Mouse (Mus musculus): ENCODE measurements around the gene Hipk4. TPM values are rescaled to one million over a fixed set of nuclear protein-coding genes. Genes with fewer than 3 reads are reported as not detected.

Hipk4 gene
- total RNA-seq (2021) = 0.88 TPM in 1 of 2 replicates, not detected in the other
- long read RNA-seq, partial matches to known transcripts = 0 of 2 reads
- long read RNA-seq, other reads (novel, unspliced or antisense) = 1 of 2 reads

DNA sequence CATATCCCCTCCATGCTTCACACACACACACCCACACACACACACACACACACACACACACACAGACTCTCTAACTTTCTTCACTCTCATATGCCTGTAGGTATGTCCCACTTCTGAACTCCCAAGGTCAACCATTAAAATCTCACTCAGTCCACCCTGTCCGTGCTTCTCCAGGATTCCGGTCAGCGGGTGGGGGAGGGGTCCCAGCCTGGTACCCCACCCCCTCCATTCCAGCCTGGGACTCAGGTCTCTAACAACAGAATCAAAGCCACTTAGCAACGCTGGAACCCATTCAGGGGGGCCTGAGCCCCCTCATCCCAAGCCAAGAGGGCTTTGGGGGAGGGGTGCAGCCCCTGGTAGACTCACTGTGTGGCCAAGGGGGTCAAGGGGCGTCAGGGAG, at the start of gene Hipk4:
Gene Hipk4 (plus strand): TSS at position 301 of the 400 bp plus-strand sequence.
- no peak for DNase-seq

DNA sequence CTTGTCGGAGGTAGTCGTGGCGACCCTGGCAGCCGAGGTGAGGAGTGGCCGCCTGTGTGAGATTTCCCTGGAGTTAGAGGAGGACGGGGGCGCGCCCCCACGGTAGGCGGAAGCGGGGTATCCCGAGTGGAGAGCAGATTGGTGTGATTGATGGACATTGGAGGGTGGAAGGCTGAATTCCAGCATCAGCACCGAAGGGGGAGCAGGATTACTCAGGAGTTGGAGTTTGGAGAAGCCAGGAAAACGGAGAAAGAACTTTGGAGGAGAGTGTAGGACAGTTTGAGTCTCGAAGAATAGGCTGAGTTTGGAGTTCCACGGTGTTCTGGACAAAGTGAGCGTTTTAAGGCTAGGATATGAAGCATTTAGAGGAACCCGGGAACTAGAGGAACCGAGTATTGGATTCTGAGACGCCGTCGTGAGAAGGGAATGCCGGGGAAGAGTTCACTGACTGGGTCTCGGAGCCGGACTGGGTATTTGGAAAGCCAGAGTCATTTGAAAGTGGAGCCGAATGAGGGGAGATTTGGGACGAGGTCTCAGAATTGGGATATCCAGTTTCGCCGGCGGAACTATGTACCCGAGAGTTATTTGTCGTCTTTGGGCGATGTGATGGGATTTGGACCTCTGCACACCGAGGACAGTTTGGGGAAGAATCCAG, 49.1 kb upstream of the Hipk4 start:
- DNase-seq = no peak

DNA sequence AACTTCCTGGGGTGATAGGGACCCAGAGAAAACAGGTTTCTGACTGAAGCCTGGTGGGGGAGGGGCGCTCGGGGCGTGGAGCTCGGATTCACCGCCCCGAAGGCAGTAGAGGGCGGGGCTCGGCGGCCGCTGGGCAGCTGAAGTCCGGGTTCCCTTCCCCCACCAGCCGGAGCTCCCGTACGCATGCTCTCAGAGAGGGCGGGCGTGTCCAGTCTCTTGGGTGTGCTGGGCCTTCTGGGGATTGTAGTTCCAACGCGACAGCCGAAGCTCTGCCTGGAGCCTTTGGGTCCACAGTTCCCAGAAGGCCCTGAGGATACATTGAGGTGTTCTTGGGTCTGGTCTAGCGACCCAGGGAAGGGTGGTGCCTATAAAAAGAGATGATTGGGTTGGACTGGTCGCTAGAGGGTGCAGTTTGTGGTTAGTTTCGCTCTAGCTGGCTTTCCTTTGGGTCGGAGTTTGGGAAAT, 48.5 kb upstream of the Hipk4 start:
- DNase-seq = peak; percentile 99

DNA sequence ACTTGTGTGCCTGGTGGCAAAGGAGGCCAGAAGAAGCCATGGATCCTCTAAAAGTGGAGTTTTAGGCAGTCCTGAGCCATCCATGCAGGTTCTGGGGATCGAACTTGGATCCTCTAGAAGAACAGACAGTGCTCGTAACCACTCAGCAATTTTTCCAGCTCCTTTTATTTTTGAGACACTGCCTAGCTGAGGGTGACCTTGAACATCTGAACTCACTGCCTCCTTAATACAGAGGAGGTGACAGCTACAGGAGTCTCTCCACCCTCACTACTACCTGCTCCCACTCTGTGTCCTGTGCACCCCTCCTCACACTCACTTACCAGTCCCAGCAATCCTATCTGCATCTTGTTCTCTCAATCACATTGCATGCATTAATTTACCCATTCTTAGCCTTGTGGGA, 47.5 kb upstream of the Hipk4 start:
- DNase-seq = no peak

DNA sequence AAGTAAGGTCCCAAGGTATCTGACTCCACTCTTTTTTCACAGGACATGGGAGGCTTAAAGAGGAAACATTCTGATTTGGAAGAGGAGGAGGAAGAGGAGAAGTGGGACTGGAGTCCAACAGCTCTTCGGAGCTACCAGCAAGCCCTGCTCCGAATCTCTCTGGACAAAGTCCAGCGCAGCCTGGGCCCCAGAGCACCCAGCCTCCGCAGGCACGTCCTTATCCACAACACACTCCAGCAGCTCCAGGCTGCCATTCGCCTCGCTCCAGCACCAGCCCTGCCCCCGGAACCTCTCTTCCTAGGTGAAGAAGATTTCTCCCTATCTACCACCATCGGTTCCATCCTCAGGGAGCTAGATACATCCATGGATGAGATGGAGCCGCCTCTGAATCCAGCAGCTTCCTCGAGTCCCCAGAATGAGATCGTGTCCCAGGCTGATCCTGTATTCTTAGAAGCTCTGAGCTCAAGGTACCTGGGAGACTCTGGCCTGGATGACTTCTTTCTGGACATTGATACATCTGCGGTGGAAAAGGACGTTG, 46.9 kb upstream of the Hipk4 start:
- no peak for DNase-seq

DNA sequence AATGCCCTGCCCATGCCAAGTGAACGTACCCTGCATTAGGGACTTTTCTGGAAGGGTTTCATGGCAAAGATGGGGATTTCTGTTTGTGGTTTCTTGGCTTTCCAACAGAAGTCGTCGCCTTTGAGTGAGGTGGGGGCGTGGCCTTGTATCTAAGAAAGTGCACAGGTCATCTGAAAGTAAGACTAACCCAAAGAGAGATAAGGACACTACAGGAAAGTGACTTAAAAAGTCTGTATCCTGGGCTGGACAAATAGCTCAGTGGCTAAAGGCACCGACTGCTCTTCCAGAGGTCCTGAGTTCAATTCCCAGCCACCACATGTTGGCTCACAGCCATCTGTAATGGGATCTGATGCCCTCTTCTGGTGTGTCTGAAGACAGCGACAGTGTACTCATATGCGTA, 44.5 kb upstream of the Hipk4 start:
- no peak for DNase-seq

DNA sequence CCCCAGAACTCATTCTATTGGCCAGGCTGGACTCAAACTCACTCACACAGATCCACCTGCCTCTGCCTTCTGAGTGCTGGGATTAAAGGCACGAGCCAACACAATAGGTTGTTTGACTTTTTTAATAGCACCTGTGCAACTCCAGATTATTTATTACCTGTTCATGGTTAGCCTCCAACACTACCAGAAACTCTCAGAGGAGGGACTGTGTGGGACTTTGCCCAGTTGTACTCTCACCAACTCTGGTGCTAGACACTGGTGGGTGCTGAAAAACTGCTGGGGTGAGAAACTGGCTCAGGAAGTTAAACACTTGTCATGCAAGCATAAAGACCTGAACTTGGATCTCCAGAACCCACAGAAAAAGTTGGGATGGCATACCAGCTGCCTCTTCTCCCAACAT, 43.3 kb upstream of the Hipk4 start:
- no peak for DNase-seq

DNA sequence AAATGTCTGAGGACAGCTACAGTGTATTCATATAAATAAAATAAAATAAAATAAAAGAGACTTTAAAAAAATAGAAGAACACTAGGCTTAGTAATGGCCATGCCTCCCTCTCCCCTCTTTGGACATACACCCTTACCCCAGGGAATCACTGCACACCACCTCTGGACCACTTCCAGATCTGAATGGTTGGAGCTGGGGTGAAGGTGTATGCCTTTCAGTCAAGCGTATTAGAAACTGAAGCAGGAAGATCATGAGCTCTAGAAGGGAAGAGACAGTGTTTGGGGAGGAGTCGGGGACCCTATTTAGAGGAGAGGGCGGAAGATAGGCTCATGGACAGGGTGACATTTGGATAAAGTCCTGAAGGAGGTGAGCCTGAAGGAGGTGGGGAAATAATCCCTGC, 42.6 kb upstream of the Hipk4 start:
- DNase-seq = no peak

DNA sequence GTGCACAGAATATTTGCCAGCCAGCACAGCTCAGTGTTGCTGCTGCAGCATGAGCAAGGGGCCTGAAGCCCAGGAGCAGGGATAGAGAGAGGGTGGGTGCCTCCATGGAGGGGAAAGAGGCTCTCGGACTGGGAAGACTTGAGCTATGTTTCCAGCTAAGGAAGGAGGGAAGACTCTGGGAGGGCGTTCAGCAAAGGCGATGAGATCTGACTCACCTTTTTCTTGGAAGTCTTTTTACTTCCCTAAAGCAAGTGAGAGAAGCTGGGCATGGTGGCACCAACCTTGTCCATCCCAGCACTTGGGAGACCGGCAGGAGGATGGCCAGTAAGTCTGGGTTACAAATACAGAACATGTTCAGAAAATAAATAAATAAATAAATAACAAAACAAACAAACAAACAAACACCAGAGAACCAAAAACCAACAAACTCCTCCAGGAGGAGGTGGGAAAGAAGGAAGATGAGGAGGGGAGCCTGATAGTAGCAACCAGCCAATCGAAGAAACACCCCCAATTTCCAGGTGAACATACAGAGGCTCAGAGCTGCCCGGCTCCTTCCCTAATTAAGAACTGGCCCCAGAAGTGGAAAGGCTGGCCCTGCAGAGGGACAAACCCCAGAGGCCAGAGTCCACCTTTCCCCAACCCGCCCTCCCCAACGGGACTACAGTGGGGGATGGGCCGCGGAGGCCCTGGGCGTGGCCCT, 42.0 kb upstream of the Hipk4 start:
- no peak for DNase-seq

DNA sequence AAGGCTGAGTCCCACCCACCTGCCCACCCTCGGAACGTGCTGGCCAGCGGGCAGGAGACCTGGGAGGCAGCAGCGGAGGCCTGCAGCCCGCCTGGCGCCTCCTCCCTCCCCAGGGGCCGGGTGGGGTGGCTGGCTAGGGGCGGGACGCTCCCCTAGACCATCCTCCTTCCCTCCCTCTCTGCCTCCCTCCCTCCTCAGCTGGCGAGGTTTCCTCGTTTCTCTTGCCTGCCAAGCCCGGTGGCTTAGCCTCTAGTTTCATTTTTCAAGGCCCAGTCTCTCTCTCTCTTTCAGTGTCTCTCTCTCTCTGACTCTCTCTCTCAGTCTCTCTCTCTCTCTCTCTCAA, 41.5 kb upstream of the Hipk4 start:
- peak; percentile 93 for DNase-seq

DNA sequence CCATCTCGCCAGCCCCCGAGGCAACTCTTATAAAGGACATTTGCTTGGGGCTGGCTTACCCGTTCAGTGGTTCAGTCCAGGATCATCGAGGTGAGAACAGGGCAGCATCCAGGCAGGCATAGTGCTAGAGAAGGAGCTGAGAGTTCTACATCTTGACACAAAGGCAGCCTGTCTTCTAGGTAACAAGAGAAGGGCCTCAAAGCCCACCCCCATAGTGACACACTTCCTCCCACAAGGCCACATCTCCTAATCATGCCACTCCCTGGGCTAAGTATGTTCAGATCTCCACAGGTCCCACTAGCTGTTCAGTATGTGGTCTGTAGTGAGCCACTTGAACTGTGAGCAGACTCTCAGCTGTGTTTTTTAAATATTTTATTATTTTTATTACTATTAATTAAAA, 39.2 kb upstream of the Hipk4 start:
- DNase-seq = no peak

DNA sequence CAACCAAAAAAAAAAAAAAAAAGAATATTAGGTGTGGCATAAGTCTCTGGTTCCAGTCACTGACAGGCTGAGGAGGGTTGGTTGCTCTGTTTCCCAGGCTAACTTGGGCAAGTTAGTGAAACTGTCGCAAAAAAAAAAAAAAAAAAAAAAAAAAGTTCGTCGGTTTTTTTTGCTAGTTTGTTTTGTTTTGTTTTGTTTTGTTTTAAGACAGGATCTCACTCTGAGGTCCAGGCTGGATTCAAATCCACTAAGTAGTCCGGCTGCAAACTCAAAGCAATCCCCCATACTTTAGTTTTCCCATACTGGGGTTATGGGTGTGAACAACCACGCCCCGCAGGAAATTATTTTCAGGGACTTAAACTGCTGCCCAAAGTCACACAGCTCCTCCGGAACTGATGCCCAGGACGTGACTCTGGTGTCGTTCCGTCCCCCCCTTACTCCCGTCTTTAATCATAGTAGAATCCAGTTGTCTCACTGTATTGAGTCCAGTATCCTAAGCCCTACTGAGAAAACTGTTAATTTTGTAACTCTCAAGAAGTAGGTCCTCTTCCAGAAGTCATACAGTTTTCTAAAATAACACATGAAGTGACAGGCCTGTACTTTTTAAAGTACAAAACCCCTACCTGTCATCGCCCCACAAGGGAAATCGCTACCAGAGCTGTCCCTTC, 36.8 kb upstream of the Hipk4 start:
- no peak for DNase-seq

DNA sequence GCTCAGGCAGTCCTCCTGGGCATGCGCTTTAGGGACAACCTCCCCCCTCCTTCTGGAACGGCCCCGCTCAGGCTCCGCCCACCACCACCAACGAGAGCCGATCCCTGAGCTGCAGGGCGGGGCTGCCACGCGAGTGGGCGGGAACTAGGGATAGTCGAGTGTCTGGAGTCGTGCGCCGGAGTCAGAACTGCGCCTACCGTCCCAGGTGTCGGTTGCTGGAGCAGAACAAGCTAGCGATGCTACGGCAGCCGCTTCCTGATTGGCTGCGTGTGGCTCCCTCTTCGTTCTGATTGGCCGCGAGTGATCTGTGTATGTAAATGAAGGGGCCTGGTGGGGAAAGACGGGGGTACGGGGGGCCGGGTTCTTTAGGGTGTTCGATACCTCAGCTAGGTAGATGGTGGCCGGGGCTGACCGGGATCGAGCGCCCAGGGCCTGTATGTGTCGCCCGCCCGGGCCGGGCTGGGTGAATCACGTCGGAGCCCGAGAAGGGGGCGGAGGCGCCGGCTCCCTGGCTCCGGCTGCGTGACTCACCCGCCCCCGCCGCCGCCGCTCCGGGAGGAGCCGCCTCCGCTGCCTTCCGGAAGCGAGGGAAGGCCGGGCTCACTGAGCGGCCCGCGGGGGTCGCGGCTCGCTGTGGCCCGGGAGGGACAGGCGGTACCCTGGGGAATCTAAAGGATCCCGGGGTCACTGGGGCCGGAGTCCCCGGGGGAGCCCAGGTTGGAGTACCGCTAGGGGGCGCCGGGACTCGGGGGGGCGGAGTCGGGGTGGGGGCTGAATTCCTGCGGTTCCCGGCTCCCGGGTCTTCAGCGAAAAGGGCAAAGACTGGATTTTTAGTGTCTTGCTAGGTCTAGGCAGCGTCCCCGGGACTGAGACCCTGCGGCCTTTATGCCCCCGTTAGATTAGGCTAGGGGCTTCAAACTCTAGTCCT, 36.0 kb upstream of the Hipk4 start, which contains the start of gene Sertad1:
Gene Sertad1 (plus strand): TSS at position 141 of the 928 bp plus-strand sequence.
- DNase-seq = peak; percentile 100

DNA sequence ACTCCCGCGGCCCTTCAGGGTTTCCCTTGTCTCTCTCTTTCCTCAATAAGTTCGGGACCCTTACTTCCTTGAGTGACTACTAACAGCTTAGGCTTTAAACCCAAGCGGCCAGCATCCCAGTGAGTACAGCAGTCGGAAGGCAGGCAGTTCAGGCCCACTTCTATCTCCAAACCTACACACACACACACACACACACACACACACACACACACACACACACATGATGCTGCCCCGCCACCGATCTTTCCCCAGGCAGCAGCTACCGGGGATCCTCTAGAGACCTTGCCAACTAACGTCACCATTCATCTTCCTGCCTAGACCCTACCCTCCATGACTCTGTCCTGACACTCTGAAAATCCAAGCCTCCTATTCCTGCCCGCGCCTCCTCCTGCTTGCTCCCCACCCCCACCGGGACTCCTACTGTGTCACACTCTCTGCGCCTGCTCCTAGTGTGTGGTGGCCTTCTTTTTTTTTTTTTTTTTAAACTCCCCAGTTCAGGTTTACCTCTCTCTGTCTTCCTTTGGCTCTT, 35.3 kb upstream of the Hipk4 start:
- peak; percentile 84 for DNase-seq

DNA sequence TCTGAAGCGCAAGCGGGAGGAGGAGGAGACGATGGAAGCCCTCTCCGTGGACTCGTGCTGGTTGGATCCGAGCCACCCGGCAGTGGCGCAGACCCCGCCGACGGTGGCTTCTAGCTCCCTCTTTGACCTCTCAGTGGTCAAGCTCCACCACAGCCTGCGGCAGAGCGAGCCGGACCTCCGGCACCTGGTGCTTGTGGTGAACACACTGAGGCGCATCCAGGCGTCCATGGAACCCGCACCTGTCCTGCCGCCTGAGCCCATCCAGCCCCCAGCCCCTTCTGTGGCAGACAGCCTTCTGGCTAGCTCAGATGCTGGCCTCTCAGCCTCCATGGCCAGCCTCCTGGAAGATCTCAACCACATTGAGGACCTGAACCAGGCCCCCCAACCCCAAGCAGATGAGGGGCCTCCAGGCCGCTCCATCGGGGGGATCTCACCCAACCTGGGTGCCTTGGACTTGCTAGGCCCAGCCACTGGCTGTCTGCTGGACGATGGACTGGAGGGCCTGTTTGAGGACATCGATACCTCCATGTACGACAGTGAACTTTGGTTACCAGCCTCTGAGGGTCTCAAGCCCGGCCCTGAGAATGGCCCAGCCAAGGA, 33.7 kb upstream of the Hipk4 start:
- DNase-seq = no peak

DNA sequence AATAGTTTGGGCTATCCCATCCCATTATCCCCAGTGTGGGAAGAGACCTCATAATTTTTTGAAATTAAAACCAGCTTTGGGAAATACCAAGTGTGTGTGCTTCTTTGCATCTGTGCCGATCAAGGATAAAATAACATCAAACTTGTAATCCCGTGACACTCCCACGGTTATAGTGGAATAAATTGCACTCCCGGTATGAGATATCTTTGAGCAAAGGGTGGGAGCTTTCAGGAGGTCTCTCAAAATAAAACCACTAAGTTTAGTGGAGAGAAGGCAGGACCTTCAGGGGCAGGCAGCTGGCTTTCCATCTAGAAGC, 32.9 kb upstream of the Hipk4 start:
- no peak for DNase-seq

DNA sequence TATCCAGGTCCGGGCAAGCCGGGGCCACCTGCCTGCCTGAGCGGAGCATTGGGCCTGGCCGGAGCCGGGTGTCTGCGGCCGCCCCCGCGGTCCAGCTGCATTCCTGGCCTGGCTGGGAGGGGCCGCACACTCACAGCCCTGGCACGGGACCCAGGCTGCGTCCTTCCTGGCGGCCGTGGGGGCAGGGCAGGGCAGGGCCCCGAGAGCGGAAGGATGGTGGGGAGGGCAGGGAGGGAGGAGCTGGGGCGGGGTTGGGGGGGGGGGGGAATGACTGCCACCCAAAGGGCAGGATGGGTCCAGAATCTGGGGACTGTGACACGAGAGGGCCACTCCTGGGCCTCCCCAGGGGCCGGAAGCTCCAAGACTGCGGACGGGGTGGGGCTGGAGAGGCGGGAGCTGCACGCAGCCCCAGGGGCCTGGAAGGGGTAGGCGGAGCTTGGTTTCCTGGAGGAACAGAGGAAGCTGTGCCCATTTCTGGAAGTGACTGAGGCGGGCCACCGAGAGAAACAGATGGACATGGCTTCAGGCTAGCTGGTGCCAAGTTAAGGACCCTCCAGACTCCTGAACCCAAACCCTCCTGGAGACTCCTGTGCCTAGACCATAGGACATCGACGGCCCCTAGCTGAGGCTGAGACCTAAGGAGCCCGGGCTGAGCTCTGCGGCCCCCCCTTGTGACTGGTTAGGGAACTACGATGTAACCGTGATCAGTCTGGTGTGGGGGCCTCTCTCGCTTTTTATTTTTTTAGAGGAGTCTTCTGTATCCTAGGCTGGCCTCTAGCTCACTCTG, 32.3 kb upstream of the Hipk4 start:
- peak; percentile 97 for DNase-seq

DNA sequence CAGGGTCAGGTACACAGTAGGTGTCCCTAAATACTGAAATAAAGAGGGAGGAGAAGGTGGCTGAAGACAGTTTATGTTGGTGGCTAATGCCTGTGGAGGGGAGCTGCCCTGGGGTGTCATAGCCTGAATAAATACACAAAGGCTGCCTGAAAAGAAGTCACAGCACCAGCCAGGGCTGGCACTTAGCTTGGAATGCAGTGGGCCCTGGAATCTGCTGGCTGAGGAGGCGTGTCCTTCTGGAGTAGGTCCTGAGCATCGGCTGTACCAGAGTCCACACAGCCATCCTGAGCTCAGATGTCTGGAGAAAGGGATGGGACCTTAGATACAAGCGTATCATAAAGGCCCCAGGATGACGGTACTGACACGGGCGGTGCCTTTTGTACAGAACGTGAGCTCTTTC, 31.2 kb upstream of the Hipk4 start:
- DNase-seq = no peak

DNA sequence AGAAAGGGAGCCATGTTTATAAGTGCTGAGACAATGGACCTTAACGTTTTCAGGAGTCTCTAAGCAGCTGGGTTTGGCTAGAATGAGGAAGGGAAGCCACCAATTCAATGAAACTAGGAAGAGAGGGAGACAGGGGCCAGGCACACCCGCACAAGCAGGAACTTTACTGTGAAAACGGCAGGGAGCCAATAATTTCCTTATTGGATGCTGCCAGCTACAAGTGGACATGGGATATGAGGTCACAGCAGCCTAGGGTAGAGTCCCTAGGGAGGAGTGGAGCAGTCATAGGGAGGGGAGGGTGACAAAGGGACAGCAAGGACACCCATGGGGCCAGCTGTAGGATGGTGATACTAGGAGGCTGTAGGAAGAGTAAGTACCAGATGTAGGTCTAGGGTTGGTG, 30.0 kb upstream of the Hipk4 start:
- DNase-seq = no peak

DNA sequence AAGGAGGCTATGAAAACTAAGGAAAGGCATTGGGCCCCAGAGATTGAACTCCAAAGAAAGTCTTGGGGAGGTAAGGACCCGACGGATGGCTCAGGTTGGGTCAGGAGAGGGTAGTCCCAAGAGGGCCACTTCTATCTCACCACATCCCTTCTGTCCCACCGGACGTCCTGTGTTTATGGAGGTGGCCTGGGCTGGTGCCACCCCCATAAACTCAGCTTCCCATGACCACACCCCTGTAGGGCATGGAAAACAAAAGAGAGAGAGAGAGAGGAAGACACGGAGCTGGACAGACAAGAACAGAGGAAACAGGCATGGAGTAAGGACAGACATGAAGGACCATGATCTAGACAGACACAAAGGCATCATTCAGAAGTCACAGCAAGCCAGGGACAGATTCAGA, 29.6 kb upstream of the Hipk4 start:
- no peak for DNase-seq

Data from adrenal gland, postnatal 25 days (tissue).